Mouse (Mus musculus) right cerebral cortex, adult 2 months (tissue): ENCODE results near the gene Rarres2.
"Not testable (repeated sequence)": the region's sequence is repeated elsewhere in the genome, so short reads cannot be mapped to it uniquely, and the experiment has no call there.

ENCODE experiments used
- DNase-seq, 2 experiments: peaks; one replicate each; pipeline ENCODE4 v3.0.0; 2021 to 2022; ENCODE audit warnings: low spot score in 2 of 2

The Rarres2 gene

GRCm38 (mm10) chr6:48540721-48541120, 31.9 kb downstream of the Rarres2 start:
- DNase-seq = no peak

DNA sequence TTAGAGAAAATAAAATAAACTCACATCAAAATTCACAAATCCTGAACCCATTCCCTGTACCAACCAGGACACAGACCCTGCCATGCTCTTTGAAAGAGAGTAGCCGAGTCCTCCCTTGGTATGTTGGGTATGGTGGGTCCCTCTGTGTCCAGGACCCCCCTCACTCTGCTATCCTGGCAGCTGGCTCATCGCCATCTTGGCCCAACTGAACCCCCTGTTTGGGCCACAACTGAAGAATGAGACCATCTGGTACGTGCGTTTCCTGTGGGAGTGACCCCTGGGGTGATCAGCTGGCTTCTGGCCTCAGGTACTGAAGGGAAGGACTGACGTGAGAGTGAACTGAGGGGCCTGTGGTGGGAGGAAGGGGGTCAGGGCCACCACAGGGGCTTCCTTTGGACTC, 32.7 kb downstream of the Rarres2 start:
- DNase-seq = no peak

DNA sequence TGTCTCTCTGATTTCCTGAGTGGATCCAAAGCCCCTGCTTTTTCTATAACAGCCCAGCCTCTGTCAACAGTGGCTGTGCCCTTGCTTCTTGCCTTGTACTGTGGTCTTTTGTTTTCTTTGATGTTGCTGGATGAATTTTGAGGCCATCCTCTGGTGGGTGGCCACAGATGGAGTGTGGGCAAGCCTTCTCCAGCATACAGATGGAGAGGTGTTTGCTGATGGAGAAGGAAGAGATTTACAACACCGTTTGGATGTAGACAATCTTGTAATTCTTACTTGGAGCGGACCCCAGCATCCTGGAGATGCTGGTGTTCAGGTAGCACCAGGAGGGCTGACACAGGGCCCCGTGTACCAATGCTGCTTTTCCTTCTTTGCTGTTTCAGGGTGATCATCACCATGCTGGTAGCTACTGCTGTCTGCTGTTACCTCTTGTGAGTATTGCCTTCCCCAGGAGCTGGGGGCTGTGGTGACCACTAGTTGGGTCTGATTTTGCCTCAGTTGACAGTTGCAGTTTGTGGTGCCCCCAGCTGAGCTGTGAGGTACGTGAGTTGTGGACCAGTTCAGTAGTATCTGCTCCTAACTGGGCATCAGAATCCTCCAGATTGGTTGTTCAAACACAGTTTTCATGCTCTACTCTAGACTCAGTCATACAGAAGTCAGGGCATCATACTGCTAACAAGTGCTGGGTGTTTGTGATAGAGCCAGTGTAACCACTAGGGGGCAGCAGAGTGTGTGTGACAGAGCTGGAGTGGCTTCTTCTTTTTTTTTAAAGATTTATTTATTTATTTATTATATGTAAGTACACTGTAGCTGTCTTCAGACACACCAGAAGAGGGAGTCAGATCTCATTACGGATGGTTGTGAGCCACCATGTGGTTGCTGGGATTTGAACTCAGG, 33.5 kb downstream of the Rarres2 start:
- DNase-seq = peak; percentile 83 to 87

DNA sequence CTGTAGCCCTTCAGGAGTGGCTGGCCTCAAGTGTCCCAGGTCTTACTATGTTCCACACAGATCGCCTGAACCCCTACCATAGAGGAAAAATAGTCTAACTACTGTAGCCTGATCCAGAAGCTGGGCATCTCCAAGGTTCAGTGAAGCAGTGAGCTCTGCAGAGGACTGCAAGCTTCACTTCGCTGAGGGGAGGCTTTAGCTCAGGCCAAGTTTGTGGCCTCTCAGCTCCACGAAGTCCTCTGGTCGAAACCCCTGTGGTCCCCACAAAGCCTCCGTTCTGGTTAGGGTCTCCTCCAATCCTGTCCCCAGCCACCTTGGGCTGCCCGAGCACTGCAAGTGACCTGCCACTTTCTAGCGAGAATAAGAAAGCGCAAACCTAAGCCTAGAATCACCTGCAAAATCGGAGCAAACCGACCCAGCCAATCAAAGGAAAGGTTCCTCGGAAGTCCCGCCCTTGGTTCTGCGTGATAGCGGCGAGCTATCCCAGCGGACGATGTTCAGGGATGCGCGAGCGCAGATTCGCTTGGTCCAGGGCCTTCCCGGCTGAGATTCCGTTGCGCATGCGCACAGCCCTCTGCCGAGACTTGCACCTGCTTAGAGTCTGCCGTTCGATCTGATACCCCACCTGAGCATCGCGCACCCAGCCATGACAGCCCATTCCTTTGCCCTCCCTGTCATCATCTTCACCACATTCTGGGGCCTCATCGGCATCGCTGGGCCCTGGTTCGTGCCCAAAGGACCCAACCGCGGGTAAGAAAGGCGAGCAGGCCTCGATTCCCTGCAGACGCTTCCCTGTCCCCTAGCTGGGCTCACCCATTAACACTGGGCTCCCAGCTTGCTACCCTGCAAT, 35.3 kb downstream of the Rarres2 start, which contains the start of gene Atp6v0e2:
TSS of gene Atp6v0e2 (plus strand) at position 511 of the 850 bp plus-strand sequence.
- DNase-seq = peak; percentile 91 to 92

GRCm38 (mm10) chr6:48536091-48536490, 36.5 kb downstream of the Rarres2 start:
- no peak for DNase-seq

DNA sequence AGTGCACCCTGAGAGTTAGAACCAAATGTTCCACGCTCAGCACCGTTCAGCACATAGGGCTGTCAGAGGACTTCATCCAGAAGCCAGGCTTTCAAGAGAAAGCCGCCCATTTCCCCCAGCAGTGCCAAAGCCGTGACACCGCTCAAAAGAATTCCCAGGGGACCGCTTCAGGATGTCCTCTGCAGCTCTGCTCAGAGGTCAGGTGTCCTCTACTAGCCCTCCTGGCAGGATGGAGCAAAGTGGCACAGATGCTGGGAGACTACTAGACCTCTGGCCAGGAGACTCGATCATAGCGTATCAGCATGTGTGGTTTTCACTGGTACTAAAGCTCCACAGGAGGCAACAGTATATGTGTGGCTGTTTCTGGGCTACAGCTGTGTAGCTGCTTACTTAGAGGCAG, 37.7 kb downstream of the Rarres2 start:
- no peak for DNase-seq

- no peak for DNase-seq
These were observed 39.1 kb downstream of the Rarres2 start for GRCm38 (mm10) chr6:48533475-48533874.

DNA sequence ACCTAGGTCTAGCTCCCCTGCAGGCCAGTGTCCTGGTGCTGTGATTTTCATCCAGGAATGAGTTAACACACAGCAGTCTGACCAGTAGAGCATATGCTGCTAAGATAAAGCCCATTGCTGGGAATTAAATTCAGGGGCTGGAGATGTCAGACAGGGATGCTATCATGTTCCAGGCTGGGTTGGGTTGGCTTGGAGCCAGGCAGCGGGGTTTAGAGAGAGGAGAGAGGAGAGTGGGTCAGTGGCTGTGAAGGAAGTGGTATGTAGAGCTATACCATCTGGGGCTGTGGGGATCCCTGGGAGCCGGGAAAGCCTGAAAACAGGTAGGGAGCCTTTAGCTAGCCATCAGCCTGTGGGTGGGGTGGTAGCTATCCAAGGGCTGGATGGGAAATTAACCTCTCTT, 41.7 kb downstream of the Rarres2 start:
- no peak for DNase-seq

DNA sequence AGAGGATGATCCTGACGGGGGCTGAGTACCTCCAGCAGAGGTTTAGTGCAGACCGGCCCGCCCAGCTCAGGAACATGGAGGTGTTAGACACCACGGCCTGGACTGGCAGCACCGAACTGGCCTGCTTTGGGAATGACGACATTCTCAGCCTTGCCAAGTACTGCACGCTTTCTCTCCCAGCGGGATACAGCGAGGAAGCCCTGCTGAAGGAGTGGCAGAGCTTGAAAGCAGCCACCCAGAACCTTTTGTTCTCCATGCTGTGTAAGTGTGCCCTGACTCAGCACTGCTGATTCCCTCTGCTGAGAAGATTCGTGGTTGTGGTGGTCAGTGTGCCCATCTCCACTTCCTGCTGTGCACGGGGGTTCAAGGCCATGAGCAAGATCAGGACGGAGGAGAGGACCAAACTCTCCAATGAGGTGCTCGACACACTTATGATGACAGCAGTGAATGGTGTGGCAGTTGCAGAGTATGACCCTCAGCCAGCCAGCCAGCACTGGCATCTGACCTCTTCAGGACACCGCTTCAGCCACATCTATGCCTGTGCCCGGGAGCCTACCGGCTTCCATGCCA, 42.6 kb downstream of the Rarres2 start:
- DNase-seq = no peak

DNA sequence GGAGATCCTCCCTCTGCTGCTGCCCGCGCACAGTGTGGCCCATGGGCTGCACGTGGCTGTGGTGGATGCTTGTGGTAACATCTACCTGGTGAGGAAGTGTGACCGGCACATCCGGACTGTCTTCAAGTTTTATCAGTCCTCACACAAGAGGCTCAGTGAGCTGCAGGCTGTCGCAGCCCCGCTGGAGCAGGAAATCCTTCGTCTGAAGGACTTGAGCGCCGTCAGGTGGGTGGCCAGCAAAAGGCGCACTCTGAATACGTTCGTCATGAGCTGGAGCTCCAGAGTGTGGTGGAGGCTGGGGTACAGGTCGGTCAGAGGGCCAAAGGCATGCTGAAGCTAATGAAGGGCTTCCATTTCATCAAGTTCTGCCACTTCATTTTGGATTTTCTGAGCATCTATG, 43.3 kb downstream of the Rarres2 start:
- no peak for DNase-seq

DNA sequence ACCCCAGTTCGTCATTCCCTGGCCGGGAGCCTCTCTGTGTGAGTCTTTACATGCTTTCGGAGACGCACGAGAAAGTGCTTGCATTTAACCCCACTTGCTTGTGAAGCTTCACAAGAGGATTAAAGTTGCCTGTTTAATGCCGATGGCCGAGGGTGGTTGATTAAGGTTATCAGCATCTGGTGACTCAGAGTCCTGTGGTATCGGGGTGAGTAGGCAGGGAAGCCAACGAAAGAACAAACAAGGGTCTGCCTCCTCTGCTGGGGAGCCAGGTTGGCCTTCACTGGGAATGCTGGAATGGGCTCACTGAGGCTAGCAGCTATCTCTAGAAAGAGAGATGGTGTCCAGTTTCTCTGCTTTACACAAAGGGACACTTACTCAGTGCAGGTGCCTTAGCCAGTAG, 44.7 kb downstream of the Rarres2 start:
- no peak for DNase-seq

- DNase-seq = not testable (repeated sequence)
These were observed 47.7 kb downstream of the Rarres2 start for GRCm38 (mm10) chr6:48524882-48525281.
